Mouse (Mus musculus): ENCODE results near the gene Apobec3.
A peak's percentile ranks its signal among the peaks of the same experiment; 100 is the strongest.
"Not testable (repeated sequence)": the region's sequence is repeated elsewhere in the genome, so short reads cannot be mapped to it uniquely, and the experiment has no call there.

Apobec3 gene

DNA sequence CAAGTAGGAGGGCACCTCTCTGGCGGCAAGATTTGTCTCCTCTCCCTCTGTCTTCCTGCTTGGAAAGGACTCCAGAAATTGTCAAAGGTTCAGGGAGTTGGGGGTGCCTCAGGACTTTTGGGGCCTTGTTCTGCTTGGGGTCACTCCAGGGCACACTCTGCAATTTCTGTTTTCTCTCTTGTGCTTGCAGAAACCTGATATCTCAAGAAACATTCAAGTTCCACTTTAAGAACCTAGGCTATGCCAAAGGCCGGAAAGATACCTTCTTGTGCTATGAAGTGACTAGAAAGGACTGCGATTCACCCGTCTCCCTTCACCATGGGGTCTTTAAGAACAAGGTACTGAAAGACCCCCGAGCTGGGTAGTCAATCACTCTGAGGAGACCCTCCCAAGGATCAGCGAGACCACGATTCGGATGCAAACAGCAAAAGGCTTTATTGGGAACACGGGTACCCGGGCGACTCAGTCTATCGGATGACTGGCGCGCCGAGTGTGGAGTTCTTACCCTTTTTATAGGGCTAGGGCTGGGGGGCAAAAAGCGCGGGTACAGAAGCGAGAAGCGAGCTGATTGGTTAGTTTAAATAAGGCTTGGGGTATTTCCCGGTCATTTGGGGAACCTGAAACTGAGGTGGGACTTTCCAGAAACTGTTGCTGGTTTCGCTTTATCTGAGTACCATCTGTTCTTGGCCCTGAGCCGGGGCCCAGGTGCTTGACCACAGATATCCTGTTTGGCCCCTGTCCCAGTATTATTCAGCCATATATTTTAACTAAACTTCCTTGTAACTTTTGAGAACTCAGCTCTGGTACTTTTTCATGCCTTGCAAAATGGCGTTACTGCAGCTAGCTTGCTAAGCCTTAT lies 4.0 kb downstream of the Apobec3 start:
- not testable (repeated sequence) for DNase-seq (ENCODE audit: low read depth, low spot score)

DNA sequence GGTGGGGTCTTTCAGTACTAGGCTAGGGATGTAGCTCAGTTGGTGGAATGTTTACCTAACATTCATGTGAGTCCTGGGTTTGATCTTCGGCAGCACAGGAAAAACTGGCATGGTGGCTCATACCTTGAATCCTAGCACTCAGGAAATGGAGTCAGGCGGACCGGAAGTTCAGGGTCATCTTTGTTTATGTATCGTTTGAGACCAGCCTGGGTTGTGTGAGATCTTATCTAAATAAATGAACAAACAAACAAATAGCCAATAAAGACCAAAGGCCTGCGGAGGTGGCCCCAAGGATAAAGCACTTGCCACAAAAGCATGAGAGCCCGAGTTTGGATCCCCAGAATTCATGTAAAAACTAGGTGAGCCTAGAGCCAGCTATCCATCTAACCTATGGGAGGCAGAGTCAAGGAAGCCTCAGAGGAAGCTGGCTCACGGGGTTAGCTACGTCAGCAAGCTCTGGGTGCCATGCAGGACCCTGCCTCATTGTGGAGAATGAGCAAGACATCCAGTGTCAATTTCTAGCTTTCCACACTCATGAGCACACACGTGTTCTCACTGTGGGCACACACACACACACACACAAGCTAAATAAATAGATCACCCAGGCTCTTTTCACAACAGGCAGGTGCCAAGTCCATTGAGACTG lies 4.7 kb downstream of the Apobec3 start:
- no peak for DNase-seq (ENCODE audit: low read depth, low spot score)

DNA sequence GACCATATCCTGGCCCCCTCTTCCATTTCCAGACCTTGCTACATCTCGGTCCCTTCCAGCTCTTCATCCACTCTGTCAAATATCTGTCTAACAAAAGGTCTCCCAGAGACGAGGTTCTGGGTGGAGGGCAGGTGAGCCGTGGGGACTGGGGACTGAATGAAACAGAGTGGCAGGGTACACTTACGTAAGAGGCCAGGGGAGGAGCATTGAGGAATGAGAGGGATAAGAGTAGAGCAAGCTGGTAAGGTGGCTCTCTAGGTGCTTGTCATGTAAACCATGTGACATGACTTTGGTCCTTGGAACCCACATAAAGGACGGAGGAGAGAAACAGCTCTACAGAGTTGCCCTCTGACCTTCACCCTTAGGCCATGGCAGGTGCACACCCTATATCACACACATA lies 7.5 kb downstream of the Apobec3 start:
- DNase-seq (ENCODE audit: low read depth, low spot score), result no peak

- DNase-seq (ENCODE audit: low read depth, low spot score), result peak; percentile 40
Measured at GRCm38 (mm10) chr15:79899828-79900510, 8.5 kb downstream of the Apobec3 start.

DNA sequence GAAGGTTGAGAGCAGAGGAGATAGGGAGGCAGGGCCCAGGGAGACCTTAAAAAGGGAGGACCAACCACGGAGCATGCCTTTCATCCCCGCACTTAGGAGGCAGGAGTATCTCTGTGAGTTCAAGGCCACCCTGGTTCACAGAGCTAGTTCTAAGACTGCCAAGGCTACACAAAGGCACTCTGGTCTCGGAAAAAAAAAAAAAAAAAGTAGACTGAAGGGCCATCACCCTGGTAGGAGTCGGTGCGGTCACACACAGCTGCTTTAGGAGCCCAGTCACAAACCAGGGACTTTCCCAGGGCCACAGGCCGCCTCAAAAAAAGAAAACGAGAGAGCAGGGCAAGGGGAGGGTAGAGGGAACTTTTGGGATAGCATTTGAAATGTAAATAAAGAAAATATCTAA lies 9.3 kb downstream of the Apobec3 start:
- DNase-seq (ENCODE audit: low read depth, low spot score), result peak; percentile 72

DNA sequence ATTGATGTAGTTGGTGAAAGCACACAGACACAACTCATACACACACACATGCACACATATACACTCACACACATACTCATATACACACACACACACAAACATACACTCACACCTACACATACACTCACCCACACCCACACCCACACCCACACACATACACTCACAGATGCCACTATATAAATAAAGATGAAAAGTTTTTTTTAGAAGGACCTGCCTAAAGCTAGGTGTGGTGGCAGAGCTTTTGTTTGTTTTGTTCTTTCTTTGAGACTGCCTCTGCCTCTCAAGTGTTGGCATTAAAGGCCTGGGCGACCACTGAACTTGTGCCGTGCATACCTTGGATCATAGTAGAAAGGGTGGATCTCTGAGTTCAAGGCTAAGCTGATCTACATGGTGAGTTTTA lies 9.9 kb downstream of the Apobec3 start:
- no peak for DNase-seq (ENCODE audit: low read depth, low spot score)

- DNase-seq (ENCODE audit: low read depth, low spot score), result not testable (repeated sequence)
Measured at GRCm38 (mm10) chr15:79903081-79903480, 11.6 kb downstream of the Apobec3 start.

GRCm38 (mm10) chr15:79903963-79904362 lies 12.5 kb downstream of the Apobec3 start:
- no peak for DNase-seq (ENCODE audit: low read depth, low spot score)

DNA sequence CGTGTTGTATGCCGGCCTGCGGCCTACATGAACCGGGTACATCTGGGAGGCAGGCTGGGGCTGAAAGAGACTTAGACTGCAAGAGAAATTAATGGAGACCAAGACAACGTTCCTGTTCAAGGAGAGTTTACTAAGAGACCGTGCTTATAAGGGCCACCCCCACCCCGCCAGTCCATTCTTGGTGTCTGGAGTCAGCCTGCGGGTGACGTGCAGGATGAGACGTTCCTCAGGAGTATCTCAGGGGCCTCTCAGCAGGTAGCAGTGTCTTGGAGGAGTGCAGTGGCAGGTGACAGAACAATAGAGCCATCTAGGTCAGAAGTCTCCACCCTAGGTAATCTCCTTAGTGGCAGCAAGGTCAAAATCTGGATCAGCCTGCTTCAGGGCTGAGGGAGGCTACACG lies 13.2 kb downstream of the Apobec3 start:
- DNase-seq (ENCODE audit: low read depth, low spot score), result not testable (repeated sequence)

- no peak for DNase-seq (ENCODE audit: low read depth, low spot score)
Measured at GRCm38 (mm10) chr15:79905211-79905610, 13.8 kb downstream of the Apobec3 start.

DNA sequence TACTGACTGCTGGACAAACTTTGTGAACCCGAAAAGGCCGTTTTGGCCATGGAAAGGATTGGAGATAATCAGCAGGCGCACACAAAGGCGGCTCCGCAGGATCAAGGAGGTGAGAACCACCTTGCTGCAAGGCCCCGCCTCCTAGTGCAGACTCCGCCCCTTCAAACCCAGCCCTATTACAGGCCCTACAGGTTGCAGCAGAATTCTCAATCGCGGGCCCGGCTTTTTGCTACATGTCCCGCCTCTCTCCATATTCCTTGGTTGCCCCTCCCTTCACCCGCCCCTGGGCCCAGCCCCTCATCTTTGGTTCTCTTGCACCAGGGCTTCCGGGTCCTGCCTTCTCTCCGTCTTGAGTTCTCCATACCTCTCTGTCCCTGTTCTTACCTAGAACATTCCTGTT lies 15.4 kb downstream of the Apobec3 start:
- no peak for DNase-seq (ENCODE audit: low read depth, low spot score)

DNA sequence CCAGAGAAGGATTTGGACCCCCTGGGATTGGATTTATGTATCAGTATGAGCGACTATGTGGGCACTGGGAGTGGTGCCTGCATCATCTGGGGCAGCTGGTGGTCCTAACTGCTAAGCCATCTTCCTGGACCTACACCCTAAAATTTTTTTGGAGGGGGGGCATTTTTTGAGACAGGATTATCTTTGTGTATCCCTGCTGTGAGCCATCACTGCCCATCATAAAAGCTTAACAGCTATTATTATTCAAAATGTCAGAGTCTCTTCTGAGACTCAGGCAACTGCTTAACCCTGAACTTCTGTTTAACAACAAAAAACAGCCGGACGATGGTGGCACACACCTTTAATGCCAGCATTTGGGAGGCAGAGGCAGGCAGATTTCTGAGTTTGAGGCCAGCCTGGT lies 17.5 kb downstream of the Apobec3 start:
- DNase-seq (ENCODE audit: low read depth, low spot score), result not testable (repeated sequence)

DNA sequence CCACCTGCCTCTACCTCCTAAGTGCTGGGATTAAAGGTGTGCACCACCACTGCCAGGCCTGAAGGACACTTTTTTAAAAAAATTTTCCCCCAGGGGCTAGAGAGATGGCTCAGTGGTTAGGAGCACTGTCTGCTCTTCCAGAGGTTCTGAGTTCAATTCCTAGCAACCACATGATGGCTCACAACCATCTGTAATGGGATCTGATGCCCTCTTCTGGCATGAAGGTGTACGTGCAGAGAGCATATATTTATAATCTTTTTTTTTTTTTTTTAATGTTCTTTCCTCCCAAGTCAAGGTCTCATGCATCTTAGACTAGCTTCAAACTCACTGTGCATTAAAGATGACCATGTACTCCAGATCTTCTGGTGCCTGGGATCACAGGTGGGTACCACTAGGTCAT lies 19.4 kb downstream of the Apobec3 start:
- not testable (repeated sequence) for DNase-seq (ENCODE audit: low read depth, low spot score)

DNA sequence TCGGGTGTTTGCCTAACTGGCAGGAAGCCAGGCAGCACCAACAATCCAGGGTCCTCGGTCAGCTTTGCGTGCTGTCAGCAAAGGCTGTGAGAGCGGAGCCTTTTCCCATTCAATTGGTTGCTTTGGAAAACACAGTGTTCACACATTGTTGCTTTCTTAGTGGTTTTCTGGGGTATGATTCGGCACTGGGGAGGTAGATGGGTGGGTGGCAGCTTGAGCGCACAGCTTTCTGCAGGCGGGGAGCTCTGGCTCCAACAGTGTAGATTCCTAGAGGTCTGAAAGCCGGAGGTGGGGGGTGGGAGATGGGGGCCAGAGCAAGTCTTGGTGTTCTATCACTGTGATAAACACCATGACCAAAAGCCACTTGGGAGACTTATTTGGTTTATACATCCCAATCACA lies 19.9 kb downstream of the Apobec3 start:
- no peak for DNase-seq (ENCODE audit: low read depth, low spot score)

DNA sequence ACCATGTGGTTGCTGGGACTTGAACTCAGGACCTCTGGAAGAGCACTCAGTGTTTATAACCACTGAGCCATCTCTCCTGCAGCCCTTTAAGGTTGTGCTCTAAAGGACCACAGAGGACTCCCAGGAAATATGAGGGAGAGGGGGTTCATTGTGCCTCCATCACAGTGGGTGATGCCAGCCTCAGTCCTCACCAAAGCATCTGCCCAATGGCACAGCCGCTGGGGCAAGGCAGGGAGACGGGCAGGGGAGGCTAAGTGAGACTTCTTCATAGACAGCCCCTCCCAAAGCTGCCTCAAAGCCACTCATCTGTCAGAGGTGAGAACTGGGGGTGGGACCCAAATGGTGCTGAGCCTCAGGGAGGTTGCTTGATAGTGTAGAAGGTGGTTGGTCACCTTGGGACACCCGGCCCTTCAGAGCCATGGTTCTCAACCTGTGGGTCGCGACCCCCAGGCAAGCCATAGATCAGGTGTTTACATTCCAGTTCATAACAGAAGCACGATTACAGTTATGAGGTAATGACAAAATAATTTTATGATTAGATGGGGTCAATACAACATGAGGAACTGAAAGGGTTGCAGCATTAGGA lies 22.4 kb downstream of the Apobec3 start:
- no peak for DNase-seq (ENCODE audit: low read depth, low spot score)

DNA sequence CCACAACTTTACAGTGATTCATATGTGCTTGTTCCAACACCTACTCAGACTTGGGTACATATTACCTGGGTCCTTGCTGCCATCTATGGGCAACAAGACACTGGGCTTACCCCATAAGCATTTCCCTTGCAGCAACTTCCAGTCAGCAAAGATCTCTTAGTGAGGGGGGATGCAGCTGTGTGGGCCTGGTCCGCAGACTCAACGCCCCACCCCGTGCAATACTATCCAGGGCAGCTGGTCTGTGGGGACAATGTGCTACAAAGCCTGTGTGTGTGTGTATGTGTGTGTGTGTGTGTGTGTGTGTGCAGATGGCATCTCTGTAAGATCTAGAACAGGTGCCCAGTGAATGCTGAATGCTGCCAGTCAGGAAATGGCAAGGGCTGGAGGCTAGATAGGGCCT lies 22.9 kb downstream of the Apobec3 start:
- peak; percentile 54 for DNase-seq (ENCODE audit: low read depth, low spot score)

DNA sequence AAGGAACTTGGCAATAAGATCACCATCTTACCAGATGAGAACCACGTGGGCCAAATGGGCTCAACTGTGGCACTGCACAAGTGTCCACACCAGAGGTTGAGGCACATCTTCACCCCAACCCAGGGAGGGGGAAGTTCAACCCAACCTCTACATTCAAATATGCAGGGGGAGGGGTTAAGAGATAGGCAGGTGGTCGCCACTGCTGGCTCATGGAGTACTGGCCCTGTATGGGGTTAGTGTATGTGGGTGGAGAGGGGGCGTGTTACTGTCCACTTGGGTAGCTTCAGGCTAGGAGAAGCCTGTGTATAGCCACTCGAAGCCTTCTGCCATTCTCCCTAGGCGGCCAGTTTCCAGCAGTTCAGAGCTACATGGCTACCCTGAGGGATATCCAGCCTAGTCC lies 24.7 kb downstream of the Apobec3 start:
- no peak for DNase-seq (ENCODE audit: low read depth, low spot score)

- DNase-seq (ENCODE audit: low read depth, low spot score), result no peak
Measured at GRCm38 (mm10) chr15:79917111-79917720, 25.8 kb downstream of the Apobec3 start.

DNA sequence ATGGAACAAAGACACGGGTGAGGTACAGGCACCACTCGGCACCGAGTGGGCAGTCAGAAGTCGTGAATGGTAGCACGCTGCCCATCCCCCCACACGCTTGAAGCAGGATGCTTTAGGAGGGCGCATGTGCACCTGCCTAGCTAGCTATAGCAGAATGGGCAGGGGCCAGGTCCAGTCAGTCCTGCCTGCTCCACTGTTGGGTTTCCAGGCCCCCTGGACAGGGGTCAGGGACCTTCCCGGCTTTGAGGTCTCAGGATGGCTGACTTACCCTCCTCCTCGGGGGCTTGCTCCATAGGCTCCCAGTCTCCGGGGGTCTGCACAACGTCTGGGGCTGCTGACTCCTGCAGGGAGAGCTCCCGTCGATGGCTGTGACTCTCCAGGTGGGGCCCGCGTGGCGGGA lies 27.0 kb downstream of the Apobec3 start:
- no peak for DNase-seq (ENCODE audit: low read depth, low spot score)

- DNase-seq (ENCODE audit: low read depth, low spot score), result no peak
Measured at GRCm38 (mm10) chr15:79919787-79920186, 28.3 kb downstream of the Apobec3 start.

DNA sequence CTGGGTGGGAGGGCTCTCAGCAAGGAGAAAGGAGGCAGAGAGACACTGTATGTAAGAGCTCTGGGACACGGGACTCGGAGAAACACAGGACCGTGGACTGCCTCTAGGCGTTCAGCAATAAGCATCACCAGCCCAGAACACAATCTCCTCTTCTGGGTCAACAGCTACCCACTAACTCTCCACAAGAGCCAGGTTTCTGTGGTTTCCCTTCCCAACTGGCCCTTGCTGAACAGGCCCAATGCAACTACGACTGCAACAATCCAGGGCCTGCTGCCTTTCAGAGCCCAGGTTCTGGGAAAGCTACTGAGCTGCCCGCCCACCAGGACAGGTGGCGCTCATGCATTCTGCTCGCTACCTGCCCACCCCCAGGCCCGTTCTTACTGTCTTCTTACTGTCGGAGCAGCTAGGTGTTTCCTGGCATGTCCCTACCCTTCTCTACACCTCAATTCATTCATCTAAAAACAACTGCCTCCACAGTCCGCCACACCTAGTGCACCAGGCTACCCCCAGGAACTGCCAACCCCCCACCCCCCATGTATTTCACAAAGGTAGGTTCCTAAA lies 35.5 kb downstream of the Apobec3 start:
- no peak for DNase-seq (ENCODE audit: low read depth, low spot score)
